Mouse (Mus musculus): Measurements from ENCODE around the gene Gm13420.

The Gm13420 gene

GRCm38 (mm10) chr2:29738799-29739198 lies 12.7 kb downstream of the Gm13420 start:
- DNase-seq (ENCODE audit: low read depth, low spot score) = peak; percentile 31

- DNase-seq (ENCODE audit: low read depth, low spot score) = no peak
Observed at GRCm38 (mm10) chr2:29737209-29737925, 14.1 kb downstream of the Gm13420 start.

GRCm38 (mm10) chr2:29735708-29736107 lies 15.8 kb downstream of the Gm13420 start:
- DNase-seq (ENCODE audit: low read depth, low spot score) = no peak

GRCm38 (mm10) chr2:29733348-29733747 lies 18.1 kb downstream of the Gm13420 start:
- DNase-seq (ENCODE audit: low read depth, low spot score) = no peak

GRCm38 (mm10) chr2:29732559-29732958 lies 18.9 kb downstream of the Gm13420 start:
- DNase-seq (ENCODE audit: low read depth, low spot score) = no peak

- peak; percentile 56 for DNase-seq (ENCODE audit: low read depth, low spot score)
Observed at GRCm38 (mm10) chr2:29731545-29731944, 19.9 kb downstream of the Gm13420 start.

- peak; percentile 76 for DNase-seq (ENCODE audit: low read depth, low spot score)
Observed at GRCm38 (mm10) chr2:29729500-29729899, 22.0 kb downstream of the Gm13420 start.

- no peak for DNase-seq (ENCODE audit: low read depth, low spot score)
Observed at GRCm38 (mm10) chr2:29724664-29725365, 26.7 kb downstream of the Gm13420 start.

GRCm38 (mm10) chr2:29723132-29723531 lies 28.4 kb downstream of the Gm13420 start:
- DNase-seq (ENCODE audit: low read depth, low spot score) = no peak

GRCm38 (mm10) chr2:29718581-29718980 lies 32.9 kb downstream of the Gm13420 start:
- no peak for DNase-seq (ENCODE audit: low read depth, low spot score)

- peak; percentile 94 for DNase-seq (ENCODE audit: low read depth, low spot score)
Observed at GRCm38 (mm10) chr2:29716691-29717090, 34.8 kb downstream of the Gm13420 start.

GRCm38 (mm10) chr2:29716143-29716542 lies 35.3 kb downstream of the Gm13420 start:
- no peak for DNase-seq (ENCODE audit: low read depth, low spot score)

- no peak for DNase-seq (ENCODE audit: low read depth, low spot score)
Observed at GRCm38 (mm10) chr2:29714127-29714526, 37.4 kb downstream of the Gm13420 start.

- DNase-seq (ENCODE audit: low read depth, low spot score) = peak; percentile 54
Observed at GRCm38 (mm10) chr2:29713501-29713900, 38.0 kb downstream of the Gm13420 start.

GRCm38 (mm10) chr2:29711877-29712276 lies 39.6 kb downstream of the Gm13420 start:
- DNase-seq (ENCODE audit: low read depth, low spot score) = peak; percentile 75

- no peak for DNase-seq (ENCODE audit: low read depth, low spot score)
Observed at GRCm38 (mm10) chr2:29711038-29711437, 40.4 kb downstream of the Gm13420 start.

GRCm38 (mm10) chr2:29708209-29708608 lies 43.3 kb downstream of the Gm13420 start:
- peak; percentile 89 for DNase-seq (ENCODE audit: low read depth, low spot score)

GRCm38 (mm10) chr2:29707731-29708130 lies 43.8 kb downstream of the Gm13420 start:
- DNase-seq (ENCODE audit: low read depth, low spot score) = peak; percentile 77

- DNase-seq (ENCODE audit: low read depth, low spot score) = no peak
Observed at GRCm38 (mm10) chr2:29706726-29707620, 44.5 kb downstream of the Gm13420 start.

GRCm38 (mm10) chr2:29705493-29705892 lies 46.0 kb downstream of the Gm13420 start:
- no peak for DNase-seq (ENCODE audit: low read depth, low spot score)

- no peak for DNase-seq (ENCODE audit: low read depth, low spot score)
Observed at GRCm38 (mm10) chr2:29703104-29704081, 48.1 kb downstream of the Gm13420 start.
